In genomic region chrX:162901371-162902039, GRCm38 (mm10) we compare ENCODE assay signal across 8 mouse cellular contexts. TPM values are rescaled to one million over a fixed set of nuclear protein-coding genes. Genes with fewer than 3 reads are reported as not detected.
A peak's percentile ranks its signal among the peaks of the same experiment; 100 is the strongest.
DNase-seq lines count a peak whose midpoint lies in the region; ATAC-seq and TF ChIP-seq lines count a peak whose summit lies in the region.

No protein-coding gene starts in this region.

- DNase-seq in Muller cell, postnatal 12 days (ENCODE audit: inconsistent ontology term), result peak; percentile 60
- DNase-seq in cerebellum, adult 18-20 months, result peak; percentile 46 to 62
- DNase-seq in forebrain, postnatal 0 days, result peak; percentile 39
- peak; percentile 13 to 16 for DNase-seq in layer of hippocampus, postnatal 25 days (ENCODE audit: extremely low spot score in 1 of 2, low spot score in 1 of 2)
- DNase-seq in retina, postnatal 1 day, result peak; percentile 79
- DNase-seq in urinary bladder, postnatal 36 days (ENCODE audit: low spot score in 2 of 2), result peak; percentile 34 to 62

- H3K79me2 ChIP-seq in macrophage (ENCODE audit: inconsistent target), result peaks cover 41% of the 10 kb centered on the region

- 27% methylated on average over 21 of the region's 25 CpGs for WGBS in forebrain, postnatal 0 days
- 28% methylated on average over 23 of the region's 25 CpGs for WGBS in hindbrain, embryonic 12.5 days
- 23% methylated on average over 13 of the region's 25 CpGs for WGBS in macrophage (ENCODE audit: missing documents)

- peak overlapping the region; percentile 49 for H3K4me3 ChIP-seq in forebrain, postnatal 0 days (ENCODE audit: low read depth, low read length)
- peak overlapping the region; percentile 55 for H3K4me3 ChIP-seq in hindbrain, embryonic 12.5 days
- peak overlapping the region; percentile 56 for H3K4me3 ChIP-seq in macrophage (ENCODE audit: inconsistent target)

- H3K27me3 ChIP-seq in forebrain, postnatal 0 days (ENCODE audit: insufficient read depth, low read length), result no peaks in the 10 kb centered on the region
- H3K27me3 ChIP-seq in hindbrain, embryonic 12.5 days, result peaks cover 3% of the 10 kb centered on the region; the same call in 1 of the 2 replicates

- peak overlapping the region; percentile 75 for H3K27ac ChIP-seq in forebrain, postnatal 0 days (ENCODE audit: low read depth, low read length)
- peak overlapping the region; percentile 66 for H3K27ac ChIP-seq in hindbrain, embryonic 12.5 days
- H3K27ac ChIP-seq in macrophage, result peak overlapping the region; percentile 71

- H3K9ac ChIP-seq in forebrain, postnatal 0 days, result peak overlapping the region; percentile 70
- peak overlapping the region; percentile 68 for H3K9ac ChIP-seq in hindbrain, embryonic 12.5 days

- H3K9me3 ChIP-seq in forebrain, postnatal 0 days (ENCODE audit: low read length), result no peaks in the 10 kb centered on the region
- no peaks in the 10 kb centered on the region for H3K9me3 ChIP-seq in hindbrain, embryonic 12.5 days (replicated peaks)

- H3K4me1 ChIP-seq in forebrain, postnatal 0 days (ENCODE audit: insufficient read depth), result no peaks in the 10 kb centered on the region
- 0 out of 2 replicates have a peak, but pooled peaks cover 2% of the 10 kb centered on the region for H3K4me1 ChIP-seq in hindbrain, embryonic 12.5 days

- H3K36me3 ChIP-seq in forebrain, postnatal 0 days (ENCODE audit: insufficient read depth), result no peaks in the 10 kb centered on the region
- no peaks in the 10 kb centered on the region for H3K36me3 ChIP-seq in hindbrain, embryonic 12.5 days
- no peaks in the 10 kb centered on the region for H3K36me3 ChIP-seq in macrophage (ENCODE audit: inconsistent target)

- peak overlapping the region; percentile 73 for H3K4me2 ChIP-seq in forebrain, postnatal 0 days (ENCODE audit: low read depth)
- H3K4me2 ChIP-seq in hindbrain, embryonic 12.5 days (replicated peaks), result peak overlapping the region; percentile 60

- TF ChIP-seq CTCF in forebrain, postnatal 0 days (IDR thresholded peaks at IDR 0.05; ENCODE audit: low read depth), result no peak

- ATAC-seq in forebrain, postnatal 0 days, result peak; percentile 73
- peak; percentile 85 for ATAC-seq in hindbrain, embryonic 12.5 days (ENCODE audit: low FRiP score)

RNA-seq across cellular contexts. Expression of gene Ctps2, which starts 0.5 kb away (rescaled TPM):
- total RNA-seq in forebrain, postnatal 0 days (2014; rRNA removed), result 57.9 and 75.8 TPM in 2 replicates
- 56.4 and 67.1 TPM in 2 replicates for polyA plus RNA-seq in forebrain, postnatal 0 days (2015; fragmentation: Nextera tagmentation; extraction: Ambion mirVana)
- 95.1 and 96.2 TPM in 2 replicates for polyA plus RNA-seq in hindbrain, embryonic 12.5 days (2016; fragmentation: Nextera tagmentation; extraction: Ambion mirVana)
- 10 to 100 TPM; 47.2 to 57.9 TPM for total RNA-seq in layer of hippocampus, postnatal 25 days (2021)
- 100 to 1,000 TPM in 22 of 26 experiments, 10 to 100 TPM in 4; 72.6 to 389 (median 180) TPM for total RNA-seq in macrophage (2018; cell fraction: chromatin; rRNA removed)
- 10 to 100 TPM; 43.5 to 72.5 (median 56.9) TPM for total RNA-seq in macrophage (2018; cell fraction: cytosol; rRNA removed)
- 100 to 1,000 TPM in 5 of 26 experiments, 10 to 100 TPM in 21; 38.3 to 127 (median 64.6) TPM for total RNA-seq in macrophage (2018; cell fraction: nucleus; rRNA removed)
- 46.0 to 55.3 TPM (median 47.7 TPM) in 3 replicates for polyA plus RNA-seq in macrophage (2018)

RNA-seq across cellular contexts. Expression of gene Syap1, which starts 13.3 kb away (rescaled TPM):
- 48.2 and 50.5 TPM in 2 replicates for total RNA-seq in forebrain, postnatal 0 days (2014; rRNA removed)
- 40.7 and 42.2 TPM in 2 replicates for polyA plus RNA-seq in forebrain, postnatal 0 days (2015; fragmentation: Nextera tagmentation; extraction: Ambion mirVana)
- 39.0 and 43.0 TPM in 2 replicates for polyA plus RNA-seq in hindbrain, embryonic 12.5 days (2016; fragmentation: Nextera tagmentation; extraction: Ambion mirVana)
- 10 to 100 TPM; 30.0 to 30.1 TPM for total RNA-seq in layer of hippocampus, postnatal 25 days (2021)
- 100 to 1,000 TPM in 2 of 26 experiments, 10 to 100 TPM in 24; 38.1 to 110 (median 56.0) TPM for total RNA-seq in macrophage (2018; cell fraction: chromatin; rRNA removed)
- 10 to 100 TPM; 41.9 to 62.3 (median 52.6) TPM for total RNA-seq in macrophage (2018; cell fraction: cytosol; rRNA removed)
- total RNA-seq in macrophage (2018; cell fraction: nucleus; rRNA removed), result 10 to 100 TPM; 40.8 to 86.8 (median 53.0) TPM
- 59.8 to 63.5 TPM (median 60.5 TPM) in 3 replicates for polyA plus RNA-seq in macrophage (2018)

Comparison
In these comparisons a context has a peak if more than half of its experiments do, and no peak if none do; other contexts are left out.
1. Peak in every context shown above with its lines: DNase-seq, ATAC-seq, H3K4me3 ChIP-seq and H3K27ac ChIP-seq.
2. DNase-seq: peak in every context shown above with its lines; median percentile 79 in retina, postnatal 1 day; 60 in Muller cell, postnatal 12 days; 54 in cerebellum, adult 18-20 months; 48 in urinary bladder, postnatal 36 days; 39 in forebrain, postnatal 0 days; 14 in layer of hippocampus, postnatal 25 days.